27 mouse cellular contexts compared by ENCODE assay signal in the genomic region with DNA sequence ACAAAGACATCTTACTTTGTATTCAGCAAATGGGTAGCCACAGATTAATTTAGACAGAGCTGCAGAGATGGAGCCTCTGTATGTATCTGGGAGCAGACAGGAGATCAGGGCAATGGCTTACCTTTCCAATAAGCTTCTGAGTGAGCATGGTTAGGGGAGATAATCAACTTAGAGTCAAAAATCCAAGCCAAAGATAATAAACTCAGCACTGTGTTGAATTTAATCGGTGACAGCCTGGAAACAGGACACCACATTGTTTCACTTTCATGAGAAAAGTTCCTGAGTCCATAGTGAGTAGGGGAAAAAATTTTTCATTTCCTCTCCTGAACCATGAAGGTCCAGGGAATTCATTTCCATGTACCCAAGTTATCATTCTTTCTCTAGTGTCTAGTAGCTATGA.
DNase-seq lines count a peak whose midpoint lies in the region; ATAC-seq and TF ChIP-seq lines count a peak whose summit lies in the region.
"Had no signal": no experiment of that assay in that cellular context is flagged by ENCODE, and none has a peak within 500 bp of the region (broad histone marks: within the 10 kb centered on the region; RNA-seq: fewer than 3 reads in every experiment).

No protein-coding gene starts in this region.

- H3ac ChIP-seq in myocyte (ENCODE audit: control insufficient read depth, insufficient read length): no peak overlapping the region

- no peaks in the 10 kb centered on the region for H3K79me2 ChIP-seq in myocyte (ENCODE audit: control insufficient read depth, insufficient read depth)

- TF ChIP-seq POLR2A in myocyte (IDR thresholded peaks at IDR 0.05; ENCODE audit: insufficient read length, low read depth): no peak

- intact Hi-C loops in heart, postnatal 10 days (cut with DNase I): no loop called here

- no peak overlapping the region for H3K4me3 ChIP-seq in embryonic facial prominence, embryonic 14.5 days (ENCODE audit: low read depth, low read length)
- no peak overlapping the region for H3K4me3 ChIP-seq in embryonic facial prominence, embryonic 10.5 days
- H3K4me3 ChIP-seq in heart, embryonic 15.5 days: no peak overlapping the region
- H3K4me3 ChIP-seq in limb, embryonic 13.5 days: no peak overlapping the region
- no peak overlapping the region for H3K4me3 ChIP-seq in limb, embryonic 10.5 days
- no peak overlapping the region for H3K4me3 ChIP-seq in myocyte
- H3K4me3 ChIP-seq: embryonic facial prominence, embryonic 15.5 days; erythroblast, embryonic 14.5 days; forebrain, embryonic 12.5 days; forebrain, embryonic 15.5 days; hindbrain, embryonic 12.5 days; hindbrain, embryonic 15.5 days had no signal

- no peak overlapping the region for H3K9ac ChIP-seq in embryonic facial prominence, embryonic 14.5 days (ENCODE audit: low read depth, low read length)
- no peak overlapping the region for H3K9ac ChIP-seq in heart, embryonic 15.5 days
- H3K9ac ChIP-seq in limb, embryonic 13.5 days: no peak overlapping the region
- H3K9ac ChIP-seq: embryonic facial prominence, embryonic 15.5 days; forebrain, embryonic 12.5 days; forebrain, embryonic 15.5 days; hindbrain, embryonic 12.5 days; hindbrain, embryonic 15.5 days had no signal

- no peaks in the 10 kb centered on the region for H3K27me3 ChIP-seq in embryonic facial prominence, embryonic 14.5 days (replicated peaks; ENCODE audit: control insufficient read depth, insufficient read depth, low read length)
- H3K27me3 ChIP-seq in embryonic facial prominence, embryonic 10.5 days (replicated peaks; ENCODE audit: low read depth, poor library complexity, severe bottlenecking): no peaks in the 10 kb centered on the region
- no peaks in the 10 kb centered on the region for H3K27me3 ChIP-seq in heart, embryonic 15.5 days
- no peaks in the 10 kb centered on the region for H3K27me3 ChIP-seq in limb, embryonic 13.5 days
- no peaks in the 10 kb centered on the region for H3K27me3 ChIP-seq in limb, embryonic 10.5 days (ENCODE audit: low read depth, poor library complexity, severe bottlenecking)
- H3K27me3 ChIP-seq in myocyte (ENCODE audit: control insufficient read depth, insufficient read depth, insufficient read length): no peaks in the 10 kb centered on the region
- H3K27me3 ChIP-seq: embryonic facial prominence, embryonic 15.5 days; forebrain, embryonic 12.5 days; forebrain, embryonic 15.5 days; hindbrain, embryonic 12.5 days; hindbrain, embryonic 15.5 days had no signal

- ATAC-seq in embryonic facial prominence, embryonic 14.5 days (ENCODE audit: low read depth): no peak
- ATAC-seq in heart, embryonic 15.5 days (replicated peaks; ENCODE audit: insufficient number of reproducible peaks, insufficient read depth, low FRiP score, low read depth): peak; percentile 31; the same call in 1 of the 2 replicates
- peak; percentile 48; the same call in 1 of the 2 replicates for ATAC-seq in limb, embryonic 13.5 days (ENCODE audit: low FRiP score, low read depth)
- ATAC-seq: activated CD4-positive, CD25-positive, alpha-beta regulatory T cell, adult 4 months; forebrain, embryonic 15.5 days; intestine, postnatal 0 days had no signal

- no peaks in the 10 kb centered on the region for H3K4me1 ChIP-seq in embryonic facial prominence, embryonic 14.5 days (ENCODE audit: control insufficient read depth, insufficient read depth, low read length)
- H3K4me1 ChIP-seq in embryonic facial prominence, embryonic 10.5 days: no peaks in the 10 kb centered on the region
- H3K4me1 ChIP-seq in heart, embryonic 15.5 days (replicated peaks): no peaks in the 10 kb centered on the region
- no peaks in the 10 kb centered on the region for H3K4me1 ChIP-seq in limb, embryonic 13.5 days
- H3K4me1 ChIP-seq in limb, embryonic 10.5 days: no peaks in the 10 kb centered on the region
- H3K4me1 ChIP-seq: embryonic facial prominence, embryonic 15.5 days; forebrain, embryonic 12.5 days; forebrain, embryonic 15.5 days; hindbrain, embryonic 12.5 days; hindbrain, embryonic 15.5 days had no signal

- WGBS in embryonic facial prominence, embryonic 14.5 days: 62% methylated on average over 1 of the region's 1 CpGs
- 65% methylated on average over 1 of the region's 1 CpGs for WGBS in embryonic facial prominence, embryonic 10.5 days
- WGBS in heart, embryonic 15.5 days: 47% methylated on average over 1 of the region's 1 CpGs
- WGBS in limb, embryonic 13.5 days: 68% methylated on average over 1 of the region's 1 CpGs
- 85% methylated on average over 1 of the region's 1 CpGs for WGBS in limb, embryonic 10.5 days

- peak; percentile 19 for DNase-seq in embryonic facial prominence, embryonic 14.5 days (ENCODE audit: low spot score)
- no peak for DNase-seq in embryonic facial prominence, embryonic 10.5 days (ENCODE audit: low spot score)
- DNase-seq in heart, postnatal 10 days: no peak
- DNase-seq in limb, embryonic 10.5 days (ENCODE audit: low spot score): no peak
- DNase-seq in spleen, postnatal 14 days (ENCODE audit: low spot score in 2 of 2): no peak
- DNase-seq: adrenal gland, adult 8-10 months; adrenal gland, postnatal 25 days; B cell, adult 2 months; cerebellum, adult 11-12 months; cerebellum, adult 8-10 months; cerebellum, postnatal 10 days; cerebellum, postnatal 36 days; embryo, embryonic 11 days; gastrocnemius, postnatal 10 days; gastrocnemius, postnatal 36 days; kidney, adult 2 months had no signal

- no peaks in the 10 kb centered on the region for H3K36me3 ChIP-seq in embryonic facial prominence, embryonic 14.5 days (ENCODE audit: control insufficient read depth, insufficient read depth, low read length)
- no peaks in the 10 kb centered on the region for H3K36me3 ChIP-seq in embryonic facial prominence, embryonic 10.5 days (replicated peaks)
- no peaks in the 10 kb centered on the region for H3K36me3 ChIP-seq in heart, embryonic 15.5 days
- H3K36me3 ChIP-seq in limb, embryonic 13.5 days: no peaks in the 10 kb centered on the region
- H3K36me3 ChIP-seq in limb, embryonic 10.5 days: no peaks in the 10 kb centered on the region
- H3K36me3 ChIP-seq in myocyte (ENCODE audit: control insufficient read depth, insufficient read depth): no peaks in the 10 kb centered on the region
- H3K36me3 ChIP-seq: embryonic facial prominence, embryonic 15.5 days; forebrain, embryonic 12.5 days; forebrain, embryonic 15.5 days; hindbrain, embryonic 12.5 days; hindbrain, embryonic 15.5 days had no signal

- no peak overlapping the region for H3K27ac ChIP-seq in embryonic facial prominence, embryonic 14.5 days (replicated peaks; ENCODE audit: low read depth, low read length)
- H3K27ac ChIP-seq in embryonic facial prominence, embryonic 10.5 days (replicated peaks): no peak overlapping the region
- H3K27ac ChIP-seq in heart, embryonic 15.5 days: 0 out of 2 replicates have a peak overlapping the region, but pooled peaks have one; percentile 42
- H3K27ac ChIP-seq in limb, embryonic 13.5 days: no peak overlapping the region; the same call in 1 of the 2 replicates
- no peak overlapping the region for H3K27ac ChIP-seq in limb, embryonic 10.5 days
- H3K27ac ChIP-seq: embryonic facial prominence, embryonic 15.5 days; forebrain, embryonic 12.5 days; forebrain, embryonic 15.5 days; hindbrain, embryonic 12.5 days; hindbrain, embryonic 15.5 days had no signal

- H3K9me3 ChIP-seq in embryonic facial prominence, embryonic 14.5 days (ENCODE audit: control insufficient read depth, low read length): no peaks in the 10 kb centered on the region
- H3K9me3 ChIP-seq in embryonic facial prominence, embryonic 10.5 days: no peaks in the 10 kb centered on the region
- no peaks in the 10 kb centered on the region for H3K9me3 ChIP-seq in heart, embryonic 15.5 days (replicated peaks)
- H3K9me3 ChIP-seq in limb, embryonic 13.5 days: no peaks in the 10 kb centered on the region
- no peaks in the 10 kb centered on the region for H3K9me3 ChIP-seq in limb, embryonic 10.5 days (replicated peaks)
- H3K9me3 ChIP-seq: embryonic facial prominence, embryonic 15.5 days; forebrain, embryonic 12.5 days; forebrain, embryonic 15.5 days; hindbrain, embryonic 12.5 days; hindbrain, embryonic 15.5 days had no signal

- H3K4me2 ChIP-seq in embryonic facial prominence, embryonic 14.5 days (ENCODE audit: low read depth, low read length): no peak overlapping the region
- no peak overlapping the region for H3K4me2 ChIP-seq in heart, embryonic 15.5 days
- H3K4me2 ChIP-seq in limb, embryonic 13.5 days (replicated peaks): no peak overlapping the region
- H3K4me2 ChIP-seq in myocyte (ENCODE audit: low read depth): peak overlapping the region; percentile 70
- H3K4me2 ChIP-seq: embryonic facial prominence, embryonic 15.5 days; forebrain, embryonic 12.5 days; forebrain, embryonic 15.5 days; hindbrain, embryonic 12.5 days; hindbrain, embryonic 15.5 days had no signal

TF ChIP-seq in myocyte, 11 proteins besides CTCF, POLR2A, EP300 and RAD21:
- TF ChIP-seq MAX (IDR thresholded peaks at IDR 0.05; ENCODE audit: low read depth) (no peak), E2F4 (IDR thresholded peaks at IDR 0.05; ENCODE audit: insufficient read depth) (no peak), MYOD1 (IDR thresholded peaks at IDR 0.05; ENCODE audit: control insufficient read depth in 1 of 3, insufficient read length in 2 of 3, low read depth in 2 of 3) (no peak), MYOG (IDR thresholded peaks at IDR 0.05; ENCODE audit: control insufficient read depth in 1 of 3, insufficient read depth in 1 of 3, insufficient read length in 2 of 3, low read depth in 2 of 3) (no peak), CEBPB (IDR thresholded peaks at IDR 0.05; ENCODE audit: insufficient read depth, poor library complexity, severe bottlenecking) (no peak), SRF (IDR thresholded peaks at IDR 0.05; ENCODE audit: control insufficient read depth, insufficient read length, low read depth) (no peak), TCF12 (IDR thresholded peaks at IDR 0.05; ENCODE audit: insufficient read depth, poor library complexity, severe bottlenecking) (no peak), REST (IDR thresholded peaks at IDR 0.05; ENCODE audit: insufficient read depth, insufficient read length) (no peak), POLR2AphosphoS2 (IDR thresholded peaks at IDR 0.05; ENCODE audit: insufficient read length, low read depth) (no peak), TCF3 (IDR thresholded peaks at IDR 0.05; ENCODE audit: insufficient read length, low read depth) (no peak), USF1 (IDR thresholded peaks at IDR 0.05; ENCODE audit: low read depth) (no peak)
